Mouse (Mus musculus) 3134 (cell line): ENCODE data around the gene Hmcn1.

Experiments used
- DNase-seq: peaks from one replicate; pipeline ENCODE4 v3.0.0-alpha.2; 2011; ENCODE audit warnings: low spot score; ENCODE audit not compliant: insufficient read length; ENCODE audit errors: extremely low read depth

Hmcn1 gene

DNA sequence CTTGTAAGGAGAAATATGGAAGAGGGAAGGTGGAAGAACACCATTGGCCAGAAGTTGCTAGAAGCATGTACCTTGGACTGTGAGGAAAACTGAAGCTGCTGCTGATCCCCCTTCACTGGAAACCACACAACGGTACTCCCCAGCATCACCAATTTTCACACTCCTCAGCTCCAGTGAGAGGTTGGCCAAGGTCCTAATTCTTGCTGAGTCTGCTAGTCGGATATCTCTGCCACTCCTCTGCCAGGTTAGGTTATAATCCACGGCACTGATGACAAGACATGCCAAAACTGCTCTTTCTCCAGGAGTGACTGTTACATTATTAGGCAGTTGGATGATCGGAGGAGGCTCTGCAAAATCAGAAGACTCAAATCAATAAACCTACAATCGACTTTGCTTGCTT is 194.6 kb downstream of the Hmcn1 start:
- no peak for DNase-seq

GRCm38 (mm10) chr1:150786746-150787145 is 206.5 kb downstream of the Hmcn1 start:
- no peak for DNase-seq

GRCm38 (mm10) chr1:150783070-150783842 is 210.0 kb downstream of the Hmcn1 start:
- DNase-seq = no peak

- DNase-seq = no peak
Measured at GRCm38 (mm10) chr1:150779902-150780301, 213.3 kb downstream of the Hmcn1 start.

- no peak for DNase-seq
Measured at GRCm38 (mm10) chr1:150776741-150777140, 216.5 kb downstream of the Hmcn1 start.

DNA sequence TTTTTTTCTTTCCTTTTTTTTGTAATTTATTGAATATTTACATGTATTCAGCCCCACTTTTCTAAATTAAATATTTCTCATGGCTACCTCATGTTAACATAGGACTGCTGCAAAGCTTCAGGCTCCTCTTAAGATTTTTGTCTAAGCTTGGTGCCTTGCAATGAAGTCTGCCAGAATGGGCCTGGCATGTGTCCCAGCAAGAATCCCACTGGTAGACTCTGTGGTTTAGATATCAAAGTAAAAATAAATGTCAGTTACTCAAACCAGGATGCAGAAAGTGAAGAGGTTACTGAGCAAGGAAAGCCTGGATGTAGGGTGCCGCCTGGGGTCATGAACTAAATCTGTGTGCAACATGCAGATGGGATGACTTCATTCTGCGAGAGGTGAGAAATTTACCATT is 217.5 kb downstream of the Hmcn1 start:
- DNase-seq = no peak

- no peak for DNase-seq
Measured at GRCm38 (mm10) chr1:150772958-150773357, 220.3 kb downstream of the Hmcn1 start.

GRCm38 (mm10) chr1:150770948-150771521 is 222.2 kb downstream of the Hmcn1 start:
- no peak for DNase-seq

- DNase-seq = no peak
Measured at GRCm38 (mm10) chr1:150769836-150770235, 223.4 kb downstream of the Hmcn1 start.

DNA sequence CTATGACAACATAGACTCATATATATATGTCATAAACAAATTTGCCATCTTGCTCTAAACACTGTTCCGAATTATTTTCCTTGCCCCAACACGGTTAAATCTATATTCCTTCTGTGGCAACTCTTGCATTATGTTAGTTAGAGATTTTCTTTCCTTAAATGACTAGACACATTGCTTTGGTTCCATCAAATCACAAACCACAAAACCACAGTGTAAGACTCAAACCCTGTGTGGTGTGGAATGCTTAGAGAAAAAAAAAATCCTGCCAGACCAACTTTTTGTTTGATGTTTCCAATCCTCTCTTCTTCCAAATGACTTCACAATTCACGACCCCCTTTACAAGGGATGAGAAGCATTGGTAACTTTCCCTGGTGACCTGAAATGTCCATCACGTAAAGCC is 231.6 kb downstream of the Hmcn1 start:
- DNase-seq = no peak

DNA sequence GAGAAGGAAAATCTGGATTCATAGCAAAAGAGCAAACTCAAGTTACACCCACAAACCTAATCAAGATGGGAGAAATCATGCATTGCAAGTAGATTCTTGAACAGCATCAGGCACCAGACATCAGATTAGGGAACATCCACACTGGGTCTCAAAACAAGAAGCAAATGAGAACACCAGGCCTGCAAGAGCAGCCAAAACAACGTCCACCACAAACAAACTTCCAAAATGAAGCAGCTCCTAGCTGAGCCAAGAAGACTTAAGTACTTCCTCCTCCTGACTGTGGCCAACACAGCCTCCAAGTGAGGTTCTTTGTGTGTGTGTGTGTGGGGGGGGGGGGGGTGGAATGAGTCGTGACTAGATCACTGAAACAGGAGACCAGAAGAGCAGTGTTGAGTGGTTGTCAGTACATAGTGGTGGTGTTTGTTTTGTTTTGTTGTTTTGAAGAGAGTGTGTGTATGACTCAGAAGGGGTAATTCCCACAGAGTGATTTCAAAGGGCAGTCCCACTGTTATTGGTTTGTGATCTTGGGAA is 232.4 kb downstream of the Hmcn1 start:
- DNase-seq = peak; percentile 5

DNA sequence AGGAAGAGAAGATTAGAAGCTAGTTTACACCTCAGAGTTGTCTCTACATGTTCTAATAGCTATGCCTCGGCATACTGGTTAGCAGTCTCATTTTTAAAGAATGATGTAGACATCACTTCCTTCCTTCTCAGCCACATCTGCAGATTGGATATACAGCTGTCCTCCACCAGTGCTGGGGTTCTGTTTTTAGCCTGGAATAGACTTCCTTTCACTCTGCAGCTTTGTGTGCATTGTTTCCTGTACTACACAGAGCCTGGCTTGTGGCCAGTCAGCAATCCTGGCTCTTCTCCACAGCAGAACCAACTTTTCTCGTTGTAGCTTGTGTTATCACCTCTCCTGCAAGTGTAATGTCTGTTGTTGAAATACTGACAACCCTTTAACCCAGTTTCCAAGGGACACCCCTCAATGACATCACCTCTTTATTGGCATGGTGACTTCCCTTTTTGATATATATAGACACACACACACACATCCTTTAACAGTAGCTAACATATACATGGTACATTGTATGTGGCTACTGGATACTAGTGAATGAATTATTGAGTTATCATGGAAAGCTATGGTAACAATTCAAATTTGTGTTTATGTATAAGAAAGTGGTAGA is 233.7 kb downstream of the Hmcn1 start:
- DNase-seq = no peak

GRCm38 (mm10) chr1:150753920-150754319 is 239.3 kb downstream of the Hmcn1 start:
- DNase-seq = no peak

GRCm38 (mm10) chr1:150748783-150749182 is 244.5 kb downstream of the Hmcn1 start:
- no peak for DNase-seq

DNA sequence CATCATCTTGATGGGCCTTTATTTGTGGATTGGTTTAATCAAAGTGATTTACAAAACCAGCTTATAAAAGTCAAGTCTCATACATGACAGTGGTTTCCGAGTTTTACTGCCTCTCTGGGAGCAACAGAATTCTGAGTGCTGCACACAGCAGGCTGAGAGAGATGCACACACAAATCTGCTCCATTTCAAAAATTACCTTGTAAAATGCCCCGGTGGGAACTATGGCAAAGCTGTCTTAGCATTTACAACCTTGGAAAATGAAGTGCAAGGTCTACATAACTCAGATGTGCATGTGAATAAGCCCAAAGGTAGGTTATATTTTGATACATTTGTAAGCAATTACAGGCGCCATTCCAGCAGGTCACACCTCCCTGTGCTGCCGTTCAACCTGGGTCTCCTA is 245.5 kb downstream of the Hmcn1 start:
- DNase-seq = no peak

GRCm38 (mm10) chr1:150743097-150743843 is 250.0 kb downstream of the Hmcn1 start:
- DNase-seq = no peak

GRCm38 (mm10) chr1:150742376-150743087 is 250.7 kb downstream of the Hmcn1 start:
- no peak for DNase-seq

DNA sequence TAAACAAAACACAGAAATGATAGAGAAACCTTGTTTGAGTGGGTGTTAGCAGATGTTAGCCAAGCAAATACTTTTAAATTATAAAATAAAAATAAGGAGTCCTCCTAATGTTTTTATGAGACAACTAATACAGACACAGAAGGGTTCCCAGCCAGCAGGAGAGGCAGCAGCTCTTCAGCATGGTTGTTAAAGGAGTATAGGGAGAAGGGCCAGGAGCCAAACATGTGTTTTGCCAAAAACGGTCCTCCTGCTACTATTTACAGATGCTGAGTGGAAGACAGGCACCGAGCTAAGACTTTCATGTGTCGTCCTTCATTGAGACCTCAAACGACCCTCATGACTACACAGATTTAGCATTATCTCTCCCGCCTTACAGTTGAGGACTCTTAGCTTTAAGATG is 281.8 kb downstream of the Hmcn1 start:
- DNase-seq = no peak

- DNase-seq = no peak
Measured at GRCm38 (mm10) chr1:150706502-150706901, 286.7 kb downstream of the Hmcn1 start.

- no peak for DNase-seq
Measured at GRCm38 (mm10) chr1:150697749-150698148, 295.5 kb downstream of the Hmcn1 start.
